Mouse (Mus musculus): ENCODE measurements around the gene Tpmt. TPM values are rescaled to one million over a fixed set of nuclear protein-coding genes. Genes with fewer than 3 reads are reported as not detected.
A peak's percentile ranks its signal among the peaks of the same experiment; 100 is the strongest.

Tpmt gene
- polyA plus RNA-seq, 1 experiment from 2014 or later = 18.4 TPM

GRCm38 (mm10) chr13:47042024-47042633 is 2.4 kb downstream of the Tpmt start:
- Histone ChIP-seq H3K36me3 (ENCODE audit: control insufficient read depth, insufficient read depth, low read length) (no peaks in the 10 kb centered on the region), H3K9me3 (ENCODE audit: control insufficient read depth, low read length) (no peaks in the 10 kb centered on the region), H3K27ac (replicated peaks in 1 of 2; ENCODE audit: control insufficient read depth in 1 of 2, insufficient read depth in 1 of 2, low read depth in 2 of 2, low read length in 2 of 2) (no peak overlapping the region), H3K27me3 (ENCODE audit: control insufficient read depth, insufficient read depth, low read length) (no peaks in the 10 kb centered on the region), H3K4me1 (ENCODE audit: control insufficient read depth in 2 of 2, insufficient read depth in 2 of 2, low read length in 2 of 2) (peaks cover 8% of the 10 kb centered on the region in 2 experiments; a peak in 3 of 4 replicates), H3K4me2 (ENCODE audit: low read length) (peak overlapping the region; percentile 74), H3K9ac (ENCODE audit: low read length) (no peak overlapping the region), H3K4me3 (ENCODE audit: control insufficient read depth in 1 of 2, insufficient read depth in 1 of 2, low read depth in 1 of 2, low read length in 2 of 2) (peak overlapping the region in 1 of 2 experiments; percentile 80; a peak in 1 of 4 replicates)
- 50% methylated on average over 8 of the region's 8 CpGs for WGBS
- no peak for ATAC-seq (ENCODE audit: insufficient number of reproducible peaks, insufficient read depth, low FRiP score, low read depth)

DNA sequence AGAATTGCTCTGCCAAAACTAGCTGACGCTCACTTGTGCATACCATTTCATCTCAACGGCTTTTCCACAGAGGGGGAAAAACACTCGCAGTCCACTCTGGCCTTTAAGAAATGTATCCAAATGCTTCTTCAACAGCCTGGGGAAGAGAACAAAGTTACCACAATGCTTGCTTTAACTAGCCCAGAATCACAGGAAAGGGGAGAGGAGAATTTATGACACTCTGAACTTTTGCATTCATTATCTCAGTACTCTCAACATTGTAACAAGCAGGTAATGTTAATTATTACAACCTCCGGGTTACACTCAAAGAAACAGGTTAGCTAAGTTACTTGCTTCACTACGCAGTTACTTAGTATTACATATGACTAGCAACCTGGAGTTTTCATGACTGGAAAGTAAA is 4.5 kb downstream of the Tpmt start:
- H3K36me3 ChIP-seq (ENCODE audit: control insufficient read depth, insufficient read depth, low read length) = no peaks in the 10 kb centered on the region
- H3K9me3 ChIP-seq (ENCODE audit: control insufficient read depth, low read length) = no peaks in the 10 kb centered on the region
- no peak for ATAC-seq (ENCODE audit: insufficient number of reproducible peaks, insufficient read depth, low FRiP score, low read depth)
- WGBS = 94% methylated on average over 5 of the region's 5 CpGs
- H3K4me3 ChIP-seq (ENCODE audit: control insufficient read depth in 1 of 2, insufficient read depth in 1 of 2, low read depth in 1 of 2, low read length in 2 of 2) = no peak overlapping the region
- no peaks in the 10 kb centered on the region for H3K27me3 ChIP-seq (ENCODE audit: control insufficient read depth, insufficient read depth, low read length)
- peaks cover 8% of the 10 kb centered on the region in 2 experiments; a peak in 3 of 4 replicates for H3K4me1 ChIP-seq (ENCODE audit: control insufficient read depth in 2 of 2, insufficient read depth in 2 of 2, low read length in 2 of 2)
- H3K4me2 ChIP-seq (ENCODE audit: low read length) = no peak overlapping the region
- no peak overlapping the region for H3K9ac ChIP-seq (ENCODE audit: low read length)
- no peak overlapping the region for H3K27ac ChIP-seq (replicated peaks in 1 of 2; ENCODE audit: control insufficient read depth in 1 of 2, insufficient read depth in 1 of 2, low read depth in 2 of 2, low read length in 2 of 2)

DNA sequence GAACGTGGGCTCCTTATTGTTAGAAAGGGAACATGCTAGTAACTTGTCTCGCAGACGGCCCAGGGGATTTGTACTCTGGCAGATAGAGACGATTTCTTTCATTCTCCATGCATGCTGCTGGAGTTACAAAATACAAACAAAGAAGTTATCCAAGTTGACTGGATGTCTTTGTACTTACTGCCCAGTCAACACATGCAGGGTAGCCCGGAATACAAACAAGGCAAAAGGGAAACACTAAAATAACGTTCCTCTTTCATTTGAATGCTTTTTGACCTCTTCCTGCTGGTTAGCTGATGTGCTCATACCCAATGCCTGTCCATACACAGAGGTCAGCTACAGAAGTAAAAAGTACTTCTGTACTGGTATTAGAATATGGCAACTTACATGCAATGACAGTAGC is 6.6 kb downstream of the Tpmt start:
- 85% methylated on average over 6 of the region's 6 CpGs for WGBS
- Histone ChIP-seq H3K27me3 (ENCODE audit: control insufficient read depth, insufficient read depth, low read length) (no peaks in the 10 kb centered on the region), H3K27ac (replicated peaks in 1 of 2; ENCODE audit: control insufficient read depth in 1 of 2, insufficient read depth in 1 of 2, low read depth in 2 of 2, low read length in 2 of 2) (no peak overlapping the region), H3K36me3 (ENCODE audit: control insufficient read depth, insufficient read depth, low read length) (no peaks in the 10 kb centered on the region), H3K9me3 (ENCODE audit: control insufficient read depth, low read length) (no peaks in the 10 kb centered on the region), H3K4me3 (ENCODE audit: control insufficient read depth in 1 of 2, insufficient read depth in 1 of 2, low read depth in 1 of 2, low read length in 2 of 2) (no peak overlapping the region), H3K9ac (ENCODE audit: low read length) (no peak overlapping the region), H3K4me1 (ENCODE audit: control insufficient read depth in 2 of 2, insufficient read depth in 2 of 2, low read length in 2 of 2) (0 out of 4 replicates have a peak, but pooled peaks cover 0 to 1% of the 10 kb centered on the region in 2 experiments), H3K4me2 (ENCODE audit: low read length) (no peak overlapping the region)
- no peak for ATAC-seq (ENCODE audit: insufficient number of reproducible peaks, insufficient read depth, low FRiP score, low read depth)

- no peak overlapping the region for H3K4me2 ChIP-seq (ENCODE audit: low read length)
- no peak overlapping the region for H3K9ac ChIP-seq (ENCODE audit: low read length)
- no peaks in the 10 kb centered on the region for H3K36me3 ChIP-seq (ENCODE audit: control insufficient read depth, insufficient read depth, low read length)
- WGBS = 85% methylated on average over 4 of the region's 4 CpGs
- no peaks in the 10 kb centered on the region for H3K9me3 ChIP-seq (ENCODE audit: control insufficient read depth, low read length)
- H3K27ac ChIP-seq (replicated peaks in 1 of 2; ENCODE audit: control insufficient read depth in 1 of 2, insufficient read depth in 1 of 2, low read depth in 2 of 2, low read length in 2 of 2) = no peak overlapping the region
- H3K4me1 ChIP-seq (ENCODE audit: control insufficient read depth in 2 of 2, insufficient read depth in 2 of 2, low read length in 2 of 2) = peaks cover 3 to 5% of the 10 kb centered on the region in 2 experiments; a peak in 1 of 4 replicates
- H3K27me3 ChIP-seq (ENCODE audit: control insufficient read depth, insufficient read depth, low read length) = no peaks in the 10 kb centered on the region
- H3K4me3 ChIP-seq (ENCODE audit: control insufficient read depth in 1 of 2, insufficient read depth in 1 of 2, low read depth in 1 of 2, low read length in 2 of 2) = no peak overlapping the region
- ATAC-seq (ENCODE audit: insufficient number of reproducible peaks, insufficient read depth, low FRiP score, low read depth) = no peak
Observed at GRCm38 (mm10) chr13:47033602-47034001, 10.9 kb downstream of the Tpmt start.

DNA sequence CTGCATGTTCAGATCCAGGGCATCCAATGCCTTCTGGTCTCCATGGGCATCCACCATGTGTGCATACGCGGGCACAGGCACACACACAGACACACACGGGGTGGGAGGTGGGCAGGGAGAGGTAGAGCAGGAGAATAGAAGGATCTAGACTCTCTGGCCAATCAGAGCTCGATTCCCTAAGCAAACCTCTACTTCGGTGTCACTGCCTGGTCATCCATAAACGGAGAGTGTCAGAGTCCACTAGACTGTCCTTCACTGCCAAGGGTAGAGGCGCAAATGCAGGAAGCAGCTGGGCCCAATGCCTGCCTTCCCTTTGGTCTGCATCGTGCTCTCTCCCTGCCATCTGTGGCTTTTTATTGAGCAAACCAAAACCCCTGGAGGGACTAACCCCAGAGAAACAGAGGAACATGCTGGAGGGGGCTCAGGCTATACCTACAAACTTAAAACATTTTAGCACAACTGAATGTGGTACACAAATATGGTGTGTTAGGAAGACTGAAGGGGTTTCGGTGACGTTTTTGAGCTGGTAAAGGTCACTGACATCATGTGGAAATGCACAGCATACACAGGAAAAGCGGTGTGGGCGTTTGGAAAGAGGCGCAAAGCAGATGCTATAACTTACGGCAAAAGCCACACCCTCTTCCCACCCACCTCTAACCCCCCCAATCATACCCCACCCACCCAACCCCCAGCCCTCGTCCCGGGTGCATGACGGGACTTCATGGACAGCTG is 14.0 kb downstream of the Tpmt start:
- Histone ChIP-seq H3K36me3 (ENCODE audit: control insufficient read depth, insufficient read depth, low read length) (no peaks in the 10 kb centered on the region), H3K4me1 (ENCODE audit: control insufficient read depth in 2 of 2, insufficient read depth in 2 of 2, low read length in 2 of 2) (peaks cover 3 to 5% of the 10 kb centered on the region in 2 experiments; a peak in 1 of 4 replicates), H3K27me3 (ENCODE audit: control insufficient read depth, insufficient read depth, low read length) (no peaks in the 10 kb centered on the region), H3K4me3 (ENCODE audit: control insufficient read depth in 1 of 2, insufficient read depth in 1 of 2, low read depth in 1 of 2, low read length in 2 of 2) (no peak overlapping the region), H3K9ac (ENCODE audit: low read length) (no peak overlapping the region), H3K9me3 (ENCODE audit: control insufficient read depth, low read length) (no peaks in the 10 kb centered on the region), H3K27ac (replicated peaks in 1 of 2; ENCODE audit: control insufficient read depth in 1 of 2, insufficient read depth in 1 of 2, low read depth in 2 of 2, low read length in 2 of 2) (no peak overlapping the region), H3K4me2 (ENCODE audit: low read length) (no peak overlapping the region)
- no peak for ATAC-seq (ENCODE audit: insufficient number of reproducible peaks, insufficient read depth, low FRiP score, low read depth)
- WGBS = 85% methylated on average over 17 of the region's 17 CpGs

DNA sequence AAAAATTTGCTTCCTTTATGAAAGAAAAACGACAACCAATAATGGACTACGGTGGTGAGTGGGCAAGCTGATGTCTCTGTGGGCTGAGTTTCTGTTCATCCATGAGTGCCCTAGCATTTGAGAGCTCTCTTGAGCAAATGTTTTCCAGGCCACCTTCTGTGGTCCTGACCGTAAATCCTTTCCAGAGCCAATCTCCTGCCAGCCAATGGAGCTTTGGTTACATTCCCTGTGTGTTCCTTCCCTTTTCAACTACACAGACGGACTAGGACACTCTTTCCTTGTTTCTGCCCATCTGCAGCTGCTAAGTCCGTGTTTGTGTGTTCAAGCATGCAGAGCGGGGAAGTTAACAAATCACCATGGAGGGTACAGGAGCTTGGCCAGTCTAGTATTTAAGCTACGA is 23.7 kb downstream of the Tpmt start:
- Histone ChIP-seq H3K4me2 (ENCODE audit: low read length) (no peak overlapping the region), H3K4me3 (ENCODE audit: control insufficient read depth in 1 of 2, insufficient read depth in 1 of 2, low read depth in 1 of 2, low read length in 2 of 2) (no peak overlapping the region), H3K27me3 (ENCODE audit: control insufficient read depth, insufficient read depth, low read length) (no peaks in the 10 kb centered on the region), H3K9ac (ENCODE audit: low read length) (no peak overlapping the region), H3K9me3 (ENCODE audit: control insufficient read depth, low read length) (no peaks in the 10 kb centered on the region), H3K36me3 (ENCODE audit: control insufficient read depth, insufficient read depth, low read length) (no peaks in the 10 kb centered on the region), H3K27ac (replicated peaks in 1 of 2; ENCODE audit: control insufficient read depth in 1 of 2, insufficient read depth in 1 of 2, low read depth in 2 of 2, low read length in 2 of 2) (no peak overlapping the region), H3K4me1 (ENCODE audit: control insufficient read depth in 2 of 2, insufficient read depth in 2 of 2, low read length in 2 of 2) (no peaks in the 10 kb centered on the region)
- ATAC-seq (ENCODE audit: insufficient number of reproducible peaks, insufficient read depth, low FRiP score, low read depth) = no peak
- 78% methylated on average over 7 of the region's 7 CpGs for WGBS

GRCm38 (mm10) chr13:47019774-47020173 is 24.8 kb downstream of the Tpmt start:
- H3K9ac ChIP-seq (ENCODE audit: low read length) = no peak overlapping the region
- H3K36me3 ChIP-seq (ENCODE audit: control insufficient read depth, insufficient read depth, low read length) = no peaks in the 10 kb centered on the region
- no peak overlapping the region for H3K27ac ChIP-seq (replicated peaks in 1 of 2; ENCODE audit: control insufficient read depth in 1 of 2, insufficient read depth in 1 of 2, low read depth in 2 of 2, low read length in 2 of 2)
- H3K4me1 ChIP-seq (ENCODE audit: control insufficient read depth in 2 of 2, insufficient read depth in 2 of 2, low read length in 2 of 2) = no peaks in the 10 kb centered on the region; a peak in 1 of 4 replicates
- no peaks in the 10 kb centered on the region for H3K27me3 ChIP-seq (ENCODE audit: control insufficient read depth, insufficient read depth, low read length)
- WGBS = 83% methylated on average over 7 of the region's 7 CpGs
- H3K4me2 ChIP-seq (ENCODE audit: low read length) = no peak overlapping the region
- no peak overlapping the region for H3K4me3 ChIP-seq (ENCODE audit: control insufficient read depth in 1 of 2, insufficient read depth in 1 of 2, low read depth in 1 of 2, low read length in 2 of 2)
- ATAC-seq (ENCODE audit: insufficient number of reproducible peaks, insufficient read depth, low FRiP score, low read depth) = no peak
- H3K9me3 ChIP-seq (ENCODE audit: control insufficient read depth, low read length) = no peaks in the 10 kb centered on the region
